Mouse (Mus musculus) heart, postnatal 0 days (tissue): ENCODE data around the gene Nek9. TPM values are rescaled to one million over a fixed set of nuclear protein-coding genes. Genes with fewer than 3 reads are reported as not detected.

Experiments
- ATAC-seq: fragments of 200-750 bp; cut with Nextera tagmentation; 2 replicates; pipeline ENCODE4 v1.8.0; 2017; ENCODE audit warnings: low read depth, moderate number of reproducible peaks, moderate library complexity; ENCODE audit not compliant: insufficient read depth
- DNase-seq: peaks from one replicate; pipeline ENCODE4 v3.0.0-alpha.2; 2016; ENCODE audit warnings: low spot score
- H3K27ac ChIP-seq: fragments of 300-500 bp; sonication (generic); 2 replicates; pipeline ENCODE4 v1.5.1; 2014; ENCODE audit warnings: low read depth, mild to moderate bottlenecking
- H3K27me3 ChIP-seq: fragments of 300-500 bp; sonication (generic); 2 replicates; pipeline ENCODE4 v1.6.1; 2014; ENCODE audit warnings: low read length, mixed read lengths; ENCODE audit not compliant: control insufficient read depth, insufficient read depth
- H3K36me3 ChIP-seq: fragments of 300-500 bp; sonication (generic); replicated peaks from 2 replicates; pipeline ENCODE4 v1.6.1; 2014; ENCODE audit warnings: low read length, mixed read lengths; ENCODE audit not compliant: control insufficient read depth, insufficient read depth
- H3K4me1 ChIP-seq: fragments of 300-500 bp; sonication (generic); 2 replicates; pipeline ENCODE4 v1.6.1; 2014; ENCODE audit warnings: antibody characterized with exemption; ENCODE audit not compliant: control insufficient read depth, insufficient read depth
- H3K4me2 ChIP-seq: fragments of 300-500 bp; sonication (generic); 2 replicates; pipeline ENCODE4 v1.6.1; 2014; ENCODE audit warnings: low read depth, mild to moderate bottlenecking, low read length, moderate library complexity
- H3K4me3 ChIP-seq: fragments of 300-500 bp; sonication (generic); 2 replicates; pipeline ENCODE4 v1.5.1; 2014; ENCODE audit warnings: low read depth, low read length
- H3K9ac ChIP-seq: fragments of 300-500 bp; sonication (generic); replicated peaks from 2 replicates; pipeline ENCODE4 v1.6.1; 2014; ENCODE audit warnings: low read depth, low read length, mixed read lengths
- H3K9me3 ChIP-seq: fragments of 300-500 bp; sonication (generic); replicated peaks from 2 replicates; pipeline ENCODE4 v1.6.1; 2016; ENCODE audit warnings: low read length; ENCODE audit not compliant: control insufficient read depth
- CTCF ChIP-seq: IDR thresholded peaks from 2 replicates; pipeline ENCODE4 v1.5.1; 2016; ENCODE audit warnings: antibody characterized with exemption, control low read depth, low read depth
- EP300 ChIP-seq: IDR thresholded peaks from 2 replicates; pipeline ENCODE4 v1.6.1; 2016; ENCODE audit warnings: antibody characterized with exemption, low read depth
- WGBS: fragments of 180-500 bp; shearing (Covaris S2); extraction: QIAGEN DNeasy Blood & Tissue Kit; methylation state at CpG from one replicate; pipeline ENCODE4 v1.1.7; 2014; 5-methylcytosine and 5-hydroxymethylcytosine counted together
- polyA plus RNA-seq: library from polyadenylated mRNA; unstranded; fragments of >200 nt; fragmentation: Nextera tagmentation; extraction: Ambion mirVana; gene quantifications from 2 replicates; pipeline ENCODE4 v1.2.1, GENCODE M21; 2015
- total RNA-seq: library from RNA; depleted of rRNA; stranded (reverse); fragments of >200 nt; gene quantifications from 2 replicates; pipeline ENCODE4 v1.2.3, GENCODE M21; 2014; ENCODE audit warnings: low replicate concordance

Gene Nek9
- total and polyA plus RNA-seq, 2 experiments from 2014 or later: 14.2 to 45.2 TPM

DNA sequence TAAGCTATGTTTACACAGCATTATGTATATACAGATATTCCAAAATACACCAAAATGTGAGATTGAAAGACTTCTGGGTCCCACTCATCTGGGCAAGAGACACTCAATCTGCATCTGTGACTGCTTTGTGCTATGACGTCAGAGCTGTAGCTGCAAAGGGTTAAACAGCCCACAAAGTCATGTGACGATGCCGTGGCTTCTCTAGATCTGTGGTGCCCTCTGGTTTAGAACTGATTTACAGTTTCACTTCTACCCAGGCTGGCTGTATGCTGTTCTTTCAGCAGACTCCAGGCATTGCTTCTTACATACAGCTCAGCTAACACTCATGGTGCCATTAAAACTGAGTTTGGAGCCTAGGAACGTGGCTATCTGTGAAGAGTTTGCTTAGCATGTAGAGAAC lies 34.4 kb downstream of the Nek9 start:
- DNase-seq: no peak
- TF ChIP-seq EP300: no peak
- no peak for TF ChIP-seq CTCF
- H3K27me3 ChIP-seq: no peaks in the 10 kb centered on the region
- peaks cover 95% of the 10 kb centered on the region for H3K36me3 ChIP-seq
- H3K9me3 ChIP-seq: no peaks in the 10 kb centered on the region
- no peak for ATAC-seq
- no peak overlapping the region for H3K27ac ChIP-seq
- no peak overlapping the region for H3K9ac ChIP-seq
- WGBS: 67% methylated on average over 4 of the region's 4 CpGs
- H3K4me3 ChIP-seq: no peak overlapping the region
- H3K4me2 ChIP-seq: no peak overlapping the region
- no peaks in the 10 kb centered on the region for H3K4me1 ChIP-seq

- H3K9me3 ChIP-seq: no peaks in the 10 kb centered on the region
- no peak overlapping the region for H3K4me3 ChIP-seq
- H3K9ac ChIP-seq: no peak overlapping the region
- H3K4me1 ChIP-seq: no peaks in the 10 kb centered on the region
- H3K4me2 ChIP-seq: no peak overlapping the region
- H3K36me3 ChIP-seq: peaks cover 87% of the 10 kb centered on the region
- TF ChIP-seq EP300: no peak
- TF ChIP-seq CTCF: no peak
- H3K27ac ChIP-seq: no peak overlapping the region
- no peak for DNase-seq
- ATAC-seq: no peak
- WGBS: 60% methylated on average over 2 of the region's 2 CpGs
- no peaks in the 10 kb centered on the region for H3K27me3 ChIP-seq
Measured at GRCm38 (mm10) chr12:85303256-85303655, 35.9 kb downstream of the Nek9 start.

DNA sequence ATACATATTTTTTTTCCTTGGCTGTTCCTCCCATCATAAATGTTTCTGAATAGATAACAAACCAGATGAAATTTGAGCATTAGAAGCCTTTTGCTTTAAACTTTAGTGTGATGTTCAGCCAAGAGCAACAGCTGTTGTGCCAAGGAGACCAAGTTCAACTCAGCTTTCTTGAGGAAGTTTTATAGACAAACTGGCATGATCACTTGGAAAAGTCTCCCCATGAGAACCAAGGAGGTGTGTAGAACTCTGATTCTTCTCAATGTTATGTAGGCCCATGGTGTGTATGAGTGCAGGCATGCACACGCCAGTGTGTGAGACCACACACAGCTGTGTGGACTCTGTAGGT lies 40.4 kb downstream of the Nek9 start:
- H3K9ac ChIP-seq: no peak overlapping the region
- no peak for ATAC-seq
- no peaks in the 10 kb centered on the region for H3K4me1 ChIP-seq
- no peak overlapping the region for H3K27ac ChIP-seq
- 85% methylated on average over 1 of the region's 1 CpGs for WGBS
- H3K4me3 ChIP-seq: no peak overlapping the region
- H3K4me2 ChIP-seq: no peak overlapping the region
- DNase-seq: no peak
- H3K27me3 ChIP-seq: no peaks in the 10 kb centered on the region
- H3K36me3 ChIP-seq: peaks cover 48% of the 10 kb centered on the region
- no peaks in the 10 kb centered on the region; the same call in 1 of the 2 replicates for H3K9me3 ChIP-seq
- no peak for TF ChIP-seq CTCF
- TF ChIP-seq EP300: no peak

DNA sequence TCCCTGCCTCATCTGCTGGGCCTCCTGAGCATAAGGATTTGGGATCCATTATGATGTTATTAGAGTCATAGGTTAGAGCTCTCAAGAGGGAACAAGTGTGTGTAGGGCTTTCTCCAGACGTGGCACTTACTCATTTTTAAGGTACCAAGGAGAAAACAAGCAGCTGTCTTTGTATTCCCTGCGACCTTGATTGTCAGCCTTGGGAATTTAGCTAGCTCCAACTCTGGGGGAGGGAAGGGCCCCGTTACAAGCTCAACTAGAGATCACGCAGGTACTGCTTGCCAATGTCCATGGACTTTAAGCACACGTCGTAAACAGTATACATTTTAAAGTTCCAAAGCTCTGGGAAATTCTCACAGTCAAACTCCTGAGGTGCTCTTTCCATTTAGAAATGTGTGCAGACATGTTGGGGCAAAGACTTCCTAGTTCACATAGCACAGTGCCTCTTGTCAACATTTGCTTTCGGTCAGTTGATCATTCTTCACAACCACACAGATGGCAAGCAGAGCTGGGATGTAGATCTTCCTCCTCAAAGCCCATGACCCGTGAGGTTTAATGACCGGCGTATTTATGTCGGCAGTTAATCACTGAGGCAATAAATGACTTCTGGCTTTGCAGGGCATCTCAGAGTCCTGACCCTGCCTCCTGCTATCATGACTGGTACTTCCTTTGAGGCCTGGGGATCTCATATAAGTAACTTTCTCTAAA lies 40.9 kb downstream of the Nek9 start:
- no peak overlapping the region for H3K4me2 ChIP-seq
- H3K27me3 ChIP-seq: no peaks in the 10 kb centered on the region
- no peak overlapping the region for H3K4me3 ChIP-seq
- no peaks in the 10 kb centered on the region; the same call in 1 of the 2 replicates for H3K9me3 ChIP-seq
- H3K4me1 ChIP-seq: no peaks in the 10 kb centered on the region
- no peak overlapping the region for H3K9ac ChIP-seq
- ATAC-seq: no peak
- WGBS: 77% methylated on average over 11 of the region's 11 CpGs
- peaks cover 43% of the 10 kb centered on the region for H3K36me3 ChIP-seq
- TF ChIP-seq CTCF (no peak), EP300 (no peak)
- H3K27ac ChIP-seq: no peak overlapping the region
- DNase-seq: no peak

GRCm38 (mm10) chr12:85297345-85297997 lies 41.7 kb downstream of the Nek9 start:
- DNase-seq: no peak
- TF ChIP-seq EP300 (no peak), CTCF (no peak)
- WGBS: 68% methylated on average over 10 of the region's 10 CpGs
- Histone ChIP-seq H3K4me3 (no peak overlapping the region), H3K4me2 (no peak overlapping the region), H3K27me3 (no peaks in the 10 kb centered on the region), H3K9ac (no peak overlapping the region), H3K36me3 (peaks cover 36% of the 10 kb centered on the region), H3K4me1 (no peaks in the 10 kb centered on the region), H3K9me3 (no peaks in the 10 kb centered on the region; the same call in 1 of the 2 replicates), H3K27ac (no peak overlapping the region)
- ATAC-seq: no peak
